Mouse (Mus musculus): ENCODE measurements around the gene Skint11.
"Not testable (repeated sequence)": the region's sequence is repeated elsewhere in the genome, so short reads cannot be mapped to it uniquely, and the experiment has no call there.

Skint11 gene

DNA sequence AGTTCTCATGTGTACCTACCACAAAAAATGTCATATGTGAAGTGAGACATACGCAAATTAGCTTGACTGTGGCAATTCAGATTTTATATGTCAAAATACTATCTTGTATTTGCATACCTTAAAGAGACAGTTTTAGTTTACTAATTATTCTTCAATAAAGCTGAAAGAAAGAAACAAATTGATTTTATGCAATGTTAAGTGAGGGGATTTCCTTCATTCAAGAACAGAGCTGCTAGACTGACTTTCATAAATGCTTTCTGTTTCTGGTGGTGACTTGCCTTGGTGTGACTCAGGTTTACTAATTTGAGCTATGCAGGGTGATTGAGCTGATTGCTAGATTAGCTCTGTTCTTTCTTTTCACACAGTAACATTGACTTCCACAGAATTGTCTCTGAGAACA is at the start of gene Skint11:
Gene Skint11, plus strand, starts transcription at position 301 of the 400 bp plus-strand sequence.
- no peak for DNase-seq (ENCODE audit: low read depth, low spot score)

DNA sequence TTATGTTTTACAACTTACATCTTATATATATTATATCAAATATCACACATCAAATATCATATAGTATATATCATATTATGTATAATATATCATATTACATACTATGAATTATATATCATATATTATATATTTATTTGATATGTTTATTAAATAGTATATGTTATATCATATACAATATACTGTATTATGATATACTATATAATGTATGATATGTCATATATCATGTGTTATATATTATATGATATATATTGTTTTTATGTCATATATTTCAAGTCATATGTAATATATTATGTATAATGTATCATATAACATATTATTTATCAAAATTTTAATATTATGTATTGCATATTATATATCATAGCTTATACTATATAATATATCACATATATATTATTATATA is 2.0 kb upstream of the Skint11 start:
- no peak for DNase-seq (ENCODE audit: low read depth, low spot score)

DNA sequence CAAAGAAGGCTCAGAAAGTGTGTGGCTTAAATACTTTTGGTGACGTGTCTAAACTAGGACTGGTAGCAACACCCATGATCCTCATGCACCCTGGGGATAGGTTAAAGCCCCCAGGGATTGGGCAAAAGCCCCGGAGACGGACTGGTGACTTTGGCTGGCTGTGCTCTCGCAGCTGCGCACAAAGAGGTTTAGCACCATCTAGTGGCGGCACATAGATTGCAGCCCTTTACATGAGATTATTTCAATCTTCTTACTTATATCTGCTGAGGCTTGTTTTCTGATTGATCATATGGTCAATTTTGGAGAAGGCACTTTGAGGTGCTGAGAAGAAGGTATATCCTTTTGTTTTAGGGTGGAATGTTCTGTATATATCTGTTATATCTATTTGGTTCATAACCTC is 9.7 kb downstream of the Skint11 start:
- not testable (repeated sequence) for DNase-seq (ENCODE audit: low read depth, low spot score)

DNA sequence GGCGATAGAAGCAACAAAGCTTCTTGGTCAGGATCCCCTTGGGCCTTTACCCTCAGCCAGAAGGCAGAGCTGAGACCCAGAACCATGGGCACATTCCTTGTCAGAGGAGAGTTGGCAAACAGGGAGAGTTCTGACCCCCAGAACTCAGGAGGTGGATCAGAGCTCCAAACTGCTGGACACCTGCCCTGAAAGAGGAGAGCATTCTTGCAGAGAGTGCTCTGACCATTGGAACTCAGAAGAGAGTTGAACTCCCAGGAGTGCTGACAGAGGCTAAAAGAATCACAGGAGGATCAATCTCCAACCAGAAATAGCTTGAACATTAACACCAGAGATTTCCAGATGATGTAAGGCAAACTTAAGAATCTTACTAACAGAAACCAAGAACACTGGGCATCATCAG is 93.7 kb downstream of the Skint11 start:
- not testable (repeated sequence) for DNase-seq (ENCODE audit: low read depth, low spot score)

Data from forelimb bud, embryonic 11.5 days (tissue).